Comparison of ENCODE assay signal across 8 mouse cellular contexts in the genomic region with DNA sequence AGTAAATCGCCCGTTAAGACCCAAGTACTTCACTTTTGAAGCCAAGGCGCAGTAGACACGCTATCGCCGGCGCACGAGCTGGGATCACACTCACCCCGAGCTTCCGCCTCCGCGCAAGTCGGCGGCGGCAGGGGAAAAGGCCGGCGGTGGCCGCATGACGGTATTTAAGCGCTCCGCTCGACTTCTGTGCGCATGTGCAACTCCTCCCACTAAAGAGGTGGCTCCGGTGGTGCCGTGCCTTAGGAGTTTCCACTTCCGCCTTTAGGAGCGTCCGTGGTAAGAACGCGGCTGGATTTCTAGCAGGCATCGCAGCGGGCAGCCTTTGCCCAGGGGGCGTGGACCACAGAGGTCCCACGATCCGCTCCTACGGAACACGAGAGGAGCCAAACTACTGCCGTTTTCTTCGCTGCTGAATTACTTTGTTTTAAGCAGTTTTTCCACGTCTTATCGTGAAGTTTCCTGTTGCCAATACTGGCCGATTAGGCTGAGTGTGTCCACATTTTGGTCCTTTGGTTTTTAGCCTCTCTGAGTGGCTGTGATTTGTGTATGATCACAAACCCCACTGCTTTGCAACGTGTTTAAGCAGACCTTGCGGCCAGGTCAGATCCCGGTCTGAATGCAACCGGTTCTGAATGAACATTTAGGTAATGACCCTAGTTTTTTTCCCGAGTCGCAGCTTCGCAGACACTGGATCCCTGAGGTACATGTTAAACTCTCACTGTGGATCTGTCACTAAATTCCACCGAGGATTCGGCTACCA. TPM values are rescaled to one million over a fixed set of nuclear protein-coding genes. Genes with fewer than 3 reads are reported as not detected.
DNase-seq lines count a peak whose midpoint lies in the region; ATAC-seq and TF ChIP-seq lines count a peak whose summit lies in the region.

A gene (minus strand): TSS at position 214 of the 760 bp plus-strand sequence.

- TF ChIP-seq POLR2A in lung, adult 2 months (IDR thresholded peaks at IDR 0.05; ENCODE audit: borderline replicate concordance, extremely low read depth, low read depth, low read length) = peak; percentile 99

- intact Hi-C loops in heart, postnatal 25 days (cut with DNase I) = no loop called here

- H3K9me3 ChIP-seq in ES-E14 (ENCODE audit: control insufficient read depth, insufficient read depth, low read depth, low read length) = no peaks in the 10 kb centered on the region
- no peaks in the 10 kb centered on the region for H3K9me3 ChIP-seq in forebrain, embryonic 15.5 days

- no peaks in the 10 kb centered on the region for H3K27me3 ChIP-seq in forebrain, embryonic 15.5 days

- peaks cover 0 to under 1% of the 10 kb centered on the region in 2 experiments; a peak in 1 of 4 replicates for H3K4me1 ChIP-seq in ES-E14 (ENCODE audit: control insufficient read depth in 2 of 2, insufficient read depth in 2 of 2, low read length in 2 of 2, poor library complexity in 1 of 2)
- H3K4me1 ChIP-seq in forebrain, embryonic 15.5 days = peaks cover 34% of the 10 kb centered on the region
- no peaks in the 10 kb centered on the region; the same call in 1 of the 2 replicates for H3K4me1 ChIP-seq in lung, adult 2 months (ENCODE audit: control insufficient read depth, insufficient read depth, low read length)

- peak within 1 kb of the TSS; percentile 93 for H3K27ac ChIP-seq in ES-E14 (ENCODE audit: insufficient read depth, low read depth, low read length, poor library complexity, severe bottlenecking)
- peak within 1 kb of the TSS; percentile 63 for H3K27ac ChIP-seq in forebrain, embryonic 15.5 days (replicated peaks)

- peak; percentile 98 for ATAC-seq in forebrain, embryonic 15.5 days (replicated peaks)
- ATAC-seq in neutrophil, adult 5-6 weeks (ENCODE audit: extremely low read depth, insufficient number of reproducible peaks, low FRiP score, poor library complexity, severe bottlenecking) = peak; percentile 99

- in situ Hi-C loops in ES-E14 (cut with MboI; ENCODE audit: low sequenced_read_pairs in 2 of 2, unreplicated experiment in 2 of 2) = loop anchor here in 1 of 2 experiments (25.0 kb wide), 1 partner anchor 825 kb away; no protein-coding TSS in a partner anchor

- TF ChIP-seq CTCF in lung, adult 2 months (IDR thresholded peaks at IDR 0.05; ENCODE audit: insufficient read depth, low read length) = no peak

- WGBS in forebrain, embryonic 15.5 days = under 1% methylated on average over 51 of the region's 51 CpGs
- WGBS in lung, adult 2 months = under 1% methylated on average over 51 of the region's 51 CpGs

- H3K36me3 ChIP-seq in ES-E14 (ENCODE audit: control insufficient read depth, insufficient read depth, low read length, poor library complexity, severe bottlenecking) = peaks cover 29% of the 10 kb centered on the region
- H3K36me3 ChIP-seq in forebrain, embryonic 15.5 days = peaks cover 30% of the 10 kb centered on the region

- peak; percentile 96 for DNase-seq in ES-E14 (ENCODE audit: low read depth, low spot score)
- DNase-seq in cerebellum, adult 11-12 months = peak; percentile 98
- DNase-seq in heart, postnatal 25 days (ENCODE audit: low spot score) = peak; percentile 98
- peak; percentile 98 to 100 for DNase-seq in layer of hippocampus, adult 18-20 months (ENCODE audit: low spot score in 2 of 2)
- peak; percentile 97 for DNase-seq in lung, adult 2 months
- DNase-seq in thymus, adult 18-20 months = peak; percentile 96 to 97

- H3K4me2 ChIP-seq in forebrain, embryonic 15.5 days (replicated peaks) = peak within 1 kb of the TSS; percentile 81

- peak within 1 kb of the TSS; percentile 89 to 96 for H3K4me3 ChIP-seq in ES-E14 (ENCODE audit: insufficient read depth in 1 of 2, low read depth in 1 of 2, low read length in 2 of 2, poor library complexity in 1 of 2, severe bottlenecking in 1 of 2)
- peak within 1 kb of the TSS; percentile 77 for H3K4me3 ChIP-seq in forebrain, embryonic 15.5 days
- peak within 1 kb of the TSS; percentile 98 for H3K4me3 ChIP-seq in lung, adult 2 months (replicated peaks; ENCODE audit: extremely low read depth, low read depth, low read length)

- peak within 1 kb of the TSS; percentile 99 for H3K9ac ChIP-seq in ES-E14 (ENCODE audit: insufficient read depth, low read depth, low read length, poor library complexity, severe bottlenecking)
- peak within 1 kb of the TSS; percentile 93 for H3K9ac ChIP-seq in forebrain, embryonic 15.5 days (replicated peaks)

TF ChIP-seq in ES-E14, 5 proteins besides CTCF, POLR2A, EP300 and RAD21:
- peak; percentile 77 for TF ChIP-seq HCFC1 (IDR thresholded peaks at IDR 0.05; ENCODE audit: borderline replicate concordance, insufficient read depth, low read length)
- no peak for TF ChIP-seq ZC3H11A (IDR thresholded peaks at IDR 0.05; ENCODE audit: borderline replicate concordance, low read depth, low read length)

RNA-seq across cellular contexts. Expression of the gene that starts here (rescaled TPM):
- total RNA-seq in ES-E14 (2012; rRNA removed) = 3,853 and 4,411 TPM in 2 replicates
- polyA plus RNA-seq in forebrain, embryonic 15.5 days (2015; fragmentation: Nextera tagmentation; extraction: Ambion mirVana) = 113 and 122 TPM in 2 replicates
- 100 to 1,000 TPM; 173 to 245 TPM for total RNA-seq in heart, postnatal 25 days (2021)
- 100 to 1,000 TPM; 261 to 307 TPM for total RNA-seq in layer of hippocampus, adult 18-20 months (2021)
- 907 and 1,065 TPM in 2 replicates for polyA plus RNA-seq in lung, adult 2 months (2012; rRNA removed)
- total RNA-seq in neutrophil, adult 5-6 weeks (2017) = 830 and 867 TPM in 2 replicates

Comparison
In these comparisons a context has a peak if more than half of its experiments do, and no peak if none do; other contexts are left out.
1. Peak in every context shown above with its lines: DNase-seq, ATAC-seq, H3K4me3 ChIP-seq and H3K27ac ChIP-seq.